Mouse (Mus musculus): ENCODE measurements at regions not wholly inside any gene's neighbourhood (a gene's known extent, or its start where the extent isn't known, plus 50 kb on each side); places are given as distances from the start of the nearest gene placed in this dataset.
A peak's percentile ranks its signal among the peaks of the same experiment; 100 is the strongest.
"Not testable (repeated sequence)": the region's sequence is repeated elsewhere in the genome, so short reads cannot be mapped to it uniquely, and the experiment has no call there.

DNA sequence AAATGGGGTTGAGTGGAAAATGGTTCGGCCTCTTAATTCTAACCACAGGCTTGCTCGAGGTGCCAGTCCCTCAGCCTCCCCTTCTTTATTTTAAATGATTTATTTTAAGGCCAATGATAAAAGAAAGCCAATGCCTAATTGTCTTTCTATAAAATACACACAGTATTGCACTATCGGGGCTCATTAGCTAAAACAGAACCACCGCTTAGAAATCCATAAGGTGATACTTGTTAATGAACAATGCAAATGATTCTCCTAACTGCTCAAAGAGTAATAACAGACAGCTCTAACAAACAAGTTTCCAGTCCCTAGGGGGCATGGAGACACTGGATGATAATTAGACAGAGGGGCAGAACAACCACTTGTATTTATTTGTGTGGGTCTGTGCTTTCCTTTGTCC, 58.8 kb downstream of the Emx2 start:
- no peak for DNase-seq
- intact Hi-C loops (cut with DNase I; ENCODE audit: low total_unique reads), result no loop called here

DNA sequence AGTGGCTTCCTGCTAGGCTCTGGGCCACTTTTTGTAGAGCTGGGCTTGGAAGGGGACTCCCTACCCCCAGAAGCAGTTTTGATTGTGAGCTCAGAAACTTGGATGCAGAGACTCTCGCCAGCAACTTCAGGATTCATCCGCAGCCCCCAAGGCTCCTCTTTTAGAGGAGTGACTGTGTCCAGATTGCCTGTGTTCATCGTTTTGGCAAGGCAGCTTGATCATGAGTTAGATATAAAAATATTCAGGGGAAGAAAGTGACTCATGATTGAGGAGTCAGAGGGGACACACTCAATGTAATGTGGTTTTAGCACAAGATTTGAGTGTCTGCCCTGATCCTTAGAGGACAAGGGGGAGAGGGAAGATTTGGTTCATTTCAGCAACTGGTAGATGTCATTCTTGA, 61.0 kb downstream of the Emx2 start:
- DNase-seq, result no peak
- intact Hi-C loops (cut with DNase I; ENCODE audit: low total_unique reads), result no loop called here

DNA sequence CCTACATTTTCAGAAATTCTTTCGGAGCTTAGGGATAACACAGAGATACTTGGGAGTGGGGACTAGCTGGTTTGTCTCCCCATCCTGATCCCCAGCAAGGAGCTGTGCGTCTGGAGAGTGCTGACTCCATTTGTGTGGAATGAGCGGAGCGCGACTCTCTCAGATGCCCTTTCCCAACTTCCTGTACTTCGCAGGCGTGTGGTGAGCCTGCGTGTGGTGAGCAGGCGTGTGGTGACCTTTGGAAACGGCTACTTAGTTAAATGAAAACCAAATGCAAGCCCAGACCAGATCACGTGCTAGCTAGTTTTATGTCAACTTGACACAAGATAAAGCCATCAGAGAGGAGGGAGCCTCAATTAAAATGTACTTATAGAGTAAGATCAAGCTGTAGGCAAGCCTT, 64.0 kb downstream of the Emx2 start:
- intact Hi-C loops (cut with DNase I; ENCODE audit: low total_unique reads), result no loop called here
- DNase-seq, result no peak

DNA sequence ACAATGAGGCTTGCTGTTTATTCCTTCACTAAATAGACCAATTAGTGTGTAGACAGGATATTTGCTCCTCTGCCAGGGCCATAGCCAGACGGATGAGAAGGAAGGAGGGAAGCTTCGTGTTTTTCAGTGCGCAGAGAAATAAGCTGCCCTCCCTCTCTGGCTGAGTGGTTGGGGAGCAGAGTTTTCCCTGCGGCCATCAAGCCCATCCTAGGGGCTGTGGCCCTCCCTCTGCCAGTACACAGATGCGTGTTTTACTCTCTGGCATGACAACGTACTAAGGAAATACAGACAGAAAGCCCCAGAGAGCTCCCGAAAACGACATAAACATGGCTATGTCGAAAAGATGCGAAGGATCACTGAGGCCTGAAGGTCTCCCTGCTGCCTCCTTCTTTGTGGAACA, 65.2 kb downstream of the Emx2 start:
- intact Hi-C loops (cut with DNase I; ENCODE audit: low total_unique reads), result no loop called here
- no peak for DNase-seq

DNA sequence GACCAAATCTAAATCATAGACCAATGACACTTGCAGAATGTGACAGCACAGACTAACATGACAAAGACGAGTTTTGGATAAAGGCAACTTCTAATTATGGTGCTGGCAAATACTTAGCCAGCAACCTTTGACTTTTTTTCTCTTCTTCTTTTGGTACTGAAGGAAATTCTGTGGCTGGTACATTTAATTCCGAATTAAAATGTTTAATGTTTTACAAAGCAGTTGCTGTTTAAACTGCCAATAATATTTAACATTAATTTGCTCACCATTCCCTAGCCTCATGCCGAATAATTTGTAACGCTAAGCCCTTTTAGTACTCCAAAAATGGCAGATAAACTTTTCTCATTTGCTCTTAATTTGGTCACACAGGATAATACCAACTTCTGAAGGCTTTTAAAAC, 105.9 kb downstream of the Emx2 start:
- intact Hi-C loops (cut with DNase I; ENCODE audit: low total_unique reads), result no loop called here
- no peak for DNase-seq

DNA sequence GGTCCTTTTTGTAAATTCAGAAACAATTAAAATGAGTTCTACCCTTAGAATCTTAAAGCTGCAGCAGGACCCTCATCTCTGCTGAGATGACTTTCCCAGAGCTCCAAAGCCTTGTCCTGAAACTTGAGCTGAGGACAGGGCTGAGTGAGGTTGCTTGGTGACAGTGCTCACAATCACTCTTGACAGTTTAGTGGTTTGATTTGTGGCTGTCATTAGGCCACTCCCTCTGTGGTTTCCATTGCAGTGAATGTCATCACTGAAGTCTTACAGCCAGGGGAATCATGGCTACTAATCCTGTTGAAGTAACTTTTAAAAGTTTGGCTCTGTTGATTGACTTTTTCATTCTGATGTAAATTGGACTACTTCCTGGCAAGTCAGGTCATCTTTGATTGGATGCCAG, 110.7 kb downstream of the Emx2 start:
- DNase-seq, result no peak
- intact Hi-C loops (cut with DNase I; ENCODE audit: low total_unique reads), result no loop called here

DNA sequence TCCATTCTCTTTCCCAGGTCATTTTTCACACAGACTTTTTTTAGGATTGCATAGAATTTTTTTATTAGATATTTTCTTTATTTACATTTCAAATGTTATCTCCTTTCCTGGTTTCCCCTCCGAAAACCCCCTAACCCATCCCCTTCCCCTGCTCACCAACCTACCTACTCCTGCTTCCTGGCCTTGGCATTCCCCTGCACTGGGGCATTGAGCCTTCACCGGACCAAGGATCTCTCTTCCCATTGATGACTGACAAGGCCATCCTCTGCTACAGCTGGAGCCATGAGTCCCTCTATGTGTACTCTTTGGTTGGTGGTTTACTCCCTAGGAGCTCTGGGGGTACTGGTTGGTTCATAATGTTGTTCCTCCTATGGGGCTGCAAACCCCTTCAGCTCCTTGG, 111.4 kb downstream of the Emx2 start:
- intact Hi-C loops (cut with DNase I; ENCODE audit: low total_unique reads); DNase-seq: not testable (repeated sequence)

DNA sequence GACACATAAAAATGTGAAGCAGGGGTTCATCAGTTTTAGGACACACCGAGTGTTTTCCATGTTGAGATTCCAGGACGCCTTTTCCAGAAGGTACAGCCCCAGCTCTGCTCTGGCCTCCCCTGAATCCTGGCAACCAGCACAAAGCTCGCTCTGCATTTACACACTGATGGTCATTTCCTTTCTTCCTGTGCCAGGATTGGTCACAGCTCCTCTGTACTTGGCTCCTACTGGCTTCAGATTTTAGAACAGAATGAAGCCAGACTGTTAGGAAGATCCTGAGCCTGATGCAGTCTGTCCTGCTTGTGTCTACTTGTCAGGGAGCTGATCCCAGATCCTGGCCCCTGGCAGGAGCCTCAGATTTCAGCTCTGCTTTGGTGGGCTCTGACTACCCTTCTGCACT, 116.2 kb downstream of the Emx2 start:
- intact Hi-C loops (cut with DNase I; ENCODE audit: low total_unique reads), result no loop called here
- no peak for DNase-seq

DNA sequence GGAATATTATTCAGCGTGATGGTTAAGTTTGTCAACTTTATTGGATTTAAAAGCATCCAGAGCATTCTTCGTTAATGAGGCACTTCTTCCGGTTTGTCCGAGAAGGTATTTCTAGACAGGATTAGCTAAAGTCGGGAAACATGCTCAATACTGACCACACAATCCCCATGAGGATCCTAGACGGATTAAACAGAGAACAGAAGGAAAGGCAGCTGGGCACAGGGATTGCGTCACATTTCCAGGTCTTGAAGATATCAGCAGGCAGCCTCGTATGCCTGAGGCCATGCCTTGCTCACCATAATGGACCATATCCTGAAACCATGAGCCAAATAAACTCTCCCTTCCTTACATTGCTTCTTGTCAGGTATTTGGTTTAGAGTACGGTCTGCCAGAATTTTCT, 119.7 kb downstream of the Emx2 start:
- intact Hi-C loops (cut with DNase I; ENCODE audit: low total_unique reads), result no loop called here

DNA sequence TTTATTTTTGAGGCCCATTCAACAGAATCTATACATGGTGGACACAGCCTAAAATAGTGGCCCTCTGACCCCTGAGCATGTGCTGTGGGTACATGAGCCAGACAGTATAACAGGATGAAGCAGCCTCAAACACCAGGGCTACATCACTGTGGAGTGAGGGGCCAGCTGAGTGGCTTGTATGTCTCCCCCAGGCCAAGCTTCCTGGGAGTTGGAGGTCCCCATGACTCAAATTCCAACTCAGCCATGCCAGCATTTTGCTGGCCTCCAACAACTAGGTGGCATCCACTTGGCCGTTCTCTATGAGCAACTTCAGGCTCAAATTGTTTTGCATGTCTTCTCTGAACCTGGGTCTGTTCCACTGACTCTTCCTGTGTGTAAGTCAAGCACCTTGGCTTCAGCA, 121.5 kb downstream of the Emx2 start:
- DNase-seq, result no peak
- intact Hi-C loops (cut with DNase I; ENCODE audit: low total_unique reads), result no loop called here

More for the DNA sequence above, 119.7 kb downstream of the Emx2 start:
- DNase-seq, result no peak

DNA sequence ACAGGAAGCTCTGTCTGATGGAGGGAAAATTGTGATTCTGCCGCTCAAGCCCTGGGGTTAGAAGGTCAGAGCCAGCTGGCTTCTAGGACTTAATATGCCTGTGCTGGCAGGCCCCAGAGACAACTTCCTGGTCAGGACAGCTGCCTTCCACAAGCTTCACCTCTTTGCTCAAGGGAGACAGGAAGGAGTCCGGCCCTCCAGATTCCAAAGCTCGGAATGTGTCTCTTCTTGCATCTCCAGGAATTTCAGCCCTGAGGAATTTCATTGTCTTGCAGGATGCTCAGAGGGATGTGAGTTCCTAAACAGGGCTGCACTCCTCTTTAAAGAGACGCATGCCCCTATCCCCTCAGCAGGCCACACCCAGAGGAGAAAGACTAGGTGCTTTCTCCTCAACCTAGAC, 127.7 kb downstream of the Emx2 start:
- no peak for DNase-seq
- intact Hi-C loops (cut with DNase I; ENCODE audit: low total_unique reads), result no loop called here

DNA sequence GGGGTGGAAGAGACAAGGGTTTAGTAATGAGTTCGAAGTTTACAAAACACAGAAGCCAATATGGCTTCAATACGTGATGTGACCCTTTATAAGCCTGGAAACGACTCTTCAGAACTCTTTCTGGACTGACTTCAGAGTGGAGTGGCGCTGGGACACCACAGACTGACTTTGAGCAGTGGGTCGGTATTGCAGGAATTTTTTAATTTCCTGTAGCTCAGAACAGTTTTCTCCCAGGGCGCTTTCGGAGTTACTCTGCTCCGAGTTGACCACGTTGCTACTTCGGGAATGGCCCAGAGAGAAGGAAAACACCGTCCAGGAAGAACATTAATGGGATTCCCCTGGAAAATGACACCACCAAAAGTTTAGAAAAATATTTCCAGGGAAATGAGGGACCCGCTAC, 129.1 kb downstream of the Emx2 start:
- intact Hi-C loops (cut with DNase I; ENCODE audit: low total_unique reads), result no loop called here
- no peak for DNase-seq

DNA sequence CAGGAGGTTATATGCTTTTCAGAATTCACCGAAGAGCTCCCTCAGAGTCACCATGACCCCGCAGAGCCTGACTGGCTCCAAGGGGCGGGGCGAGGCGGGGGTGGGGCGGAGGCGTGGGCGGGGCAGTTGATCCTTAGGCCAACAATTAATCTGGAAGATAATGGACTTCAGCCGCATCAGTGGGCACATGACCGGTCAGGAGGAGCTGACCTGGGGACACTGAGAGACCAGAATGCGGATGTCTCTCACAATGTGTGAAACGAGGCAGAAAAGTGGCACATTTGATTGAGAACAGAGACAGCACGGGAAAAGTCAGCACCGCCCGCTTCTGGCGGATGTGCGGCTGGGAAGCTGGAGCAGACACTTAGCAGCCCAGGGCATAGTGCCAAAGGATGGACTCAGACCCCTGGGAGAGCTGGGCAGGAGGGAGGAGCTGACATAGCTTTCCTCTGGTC, 129.9 kb downstream of the Emx2 start:
- intact Hi-C loops (cut with DNase I; ENCODE audit: low total_unique reads), result no loop called here
- DNase-seq, result peak; percentile 27

DNA sequence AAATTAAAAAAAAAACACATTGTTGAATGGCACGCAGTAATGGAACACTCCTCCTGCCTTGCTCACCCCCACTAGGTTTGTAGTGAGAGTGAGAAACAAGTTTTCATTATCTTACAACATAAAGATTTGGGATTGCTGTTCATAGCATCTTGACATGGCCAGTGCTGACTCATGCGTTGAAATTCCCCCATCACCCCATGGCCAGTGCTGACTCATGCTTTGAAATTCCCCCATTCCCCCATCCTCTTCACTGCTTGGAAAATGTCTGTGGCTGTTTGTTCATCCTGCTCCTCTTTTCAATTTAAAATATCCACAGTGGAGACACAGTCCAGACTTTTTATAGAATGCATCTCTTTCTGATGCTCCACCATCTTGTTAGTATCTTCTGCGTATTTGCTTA, 131.8 kb downstream of the Emx2 start:
- DNase-seq, result no peak
- intact Hi-C loops (cut with DNase I; ENCODE audit: low total_unique reads), result no loop called here

DNA sequence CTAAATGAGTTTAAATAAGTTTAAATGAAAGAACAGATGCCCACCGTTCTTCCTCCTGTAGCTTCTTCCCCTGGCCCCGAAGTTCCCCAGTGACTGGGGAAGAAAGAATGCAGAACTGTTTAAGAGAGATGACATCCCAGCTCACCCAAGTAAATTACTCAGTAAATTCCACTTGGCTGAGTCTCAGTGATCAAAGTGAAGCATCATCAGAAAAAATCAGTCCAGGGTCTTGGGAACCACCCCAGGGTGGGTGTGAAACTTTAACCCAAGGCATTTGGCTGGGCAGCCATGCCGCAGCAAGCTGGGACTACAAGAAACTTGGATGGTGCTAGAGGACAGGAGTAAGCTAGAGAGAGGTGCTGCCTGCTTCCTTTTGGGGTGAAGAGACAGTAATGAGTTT, 133.9 kb downstream of the Emx2 start:
- intact Hi-C loops (cut with DNase I; ENCODE audit: low total_unique reads), result no loop called here
- no peak for DNase-seq

DNA sequence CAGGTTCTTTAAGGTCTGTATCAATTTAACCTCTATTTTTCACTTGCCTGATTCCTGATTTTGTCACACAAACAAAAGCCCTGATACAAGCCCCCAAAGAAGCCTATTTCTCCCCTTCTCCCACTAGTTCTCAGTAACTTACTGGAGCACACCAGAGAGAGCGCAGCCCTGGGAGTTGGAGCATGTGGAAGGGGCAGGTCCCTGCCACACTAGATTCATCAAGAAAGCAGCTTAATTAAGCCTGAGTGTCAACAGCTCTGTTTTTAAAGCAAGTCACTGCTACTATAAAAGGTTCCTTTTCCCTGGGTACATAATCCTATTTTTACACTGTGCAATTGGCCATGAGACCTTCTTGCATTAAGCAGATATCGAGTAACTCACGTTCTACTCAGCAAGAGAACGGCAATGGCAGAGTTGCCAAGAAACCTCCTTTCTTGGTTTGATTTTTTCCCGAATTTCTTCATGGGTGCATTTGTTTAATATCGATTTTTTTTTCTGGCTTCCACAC, 166.2 kb downstream of the Emx2 start:
- DNase-seq, result no peak
- intact Hi-C loops (cut with DNase I; ENCODE audit: low total_unique reads), result no loop called here

DNA sequence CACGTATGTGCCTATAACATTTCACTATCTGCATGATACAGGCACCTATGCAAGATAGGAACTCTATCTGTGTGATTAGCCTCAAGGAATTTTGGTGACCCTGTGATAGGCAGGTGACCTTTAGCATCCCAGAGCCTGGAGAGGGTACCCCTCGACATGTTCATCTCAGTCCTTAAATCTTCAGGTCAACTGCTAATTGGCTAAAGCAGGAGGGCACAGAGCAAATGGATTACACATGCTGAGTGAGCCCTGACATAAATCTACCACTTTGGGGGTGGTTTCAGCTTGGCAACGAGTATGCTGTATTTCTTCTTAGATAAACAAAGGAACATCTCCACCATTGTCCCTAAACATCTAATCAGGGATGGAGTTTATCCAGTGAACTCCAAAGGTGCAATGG, 169.5 kb downstream of the Emx2 start:
- no peak for DNase-seq
- intact Hi-C loops (cut with DNase I; ENCODE audit: low total_unique reads), result no loop called here

DNA sequence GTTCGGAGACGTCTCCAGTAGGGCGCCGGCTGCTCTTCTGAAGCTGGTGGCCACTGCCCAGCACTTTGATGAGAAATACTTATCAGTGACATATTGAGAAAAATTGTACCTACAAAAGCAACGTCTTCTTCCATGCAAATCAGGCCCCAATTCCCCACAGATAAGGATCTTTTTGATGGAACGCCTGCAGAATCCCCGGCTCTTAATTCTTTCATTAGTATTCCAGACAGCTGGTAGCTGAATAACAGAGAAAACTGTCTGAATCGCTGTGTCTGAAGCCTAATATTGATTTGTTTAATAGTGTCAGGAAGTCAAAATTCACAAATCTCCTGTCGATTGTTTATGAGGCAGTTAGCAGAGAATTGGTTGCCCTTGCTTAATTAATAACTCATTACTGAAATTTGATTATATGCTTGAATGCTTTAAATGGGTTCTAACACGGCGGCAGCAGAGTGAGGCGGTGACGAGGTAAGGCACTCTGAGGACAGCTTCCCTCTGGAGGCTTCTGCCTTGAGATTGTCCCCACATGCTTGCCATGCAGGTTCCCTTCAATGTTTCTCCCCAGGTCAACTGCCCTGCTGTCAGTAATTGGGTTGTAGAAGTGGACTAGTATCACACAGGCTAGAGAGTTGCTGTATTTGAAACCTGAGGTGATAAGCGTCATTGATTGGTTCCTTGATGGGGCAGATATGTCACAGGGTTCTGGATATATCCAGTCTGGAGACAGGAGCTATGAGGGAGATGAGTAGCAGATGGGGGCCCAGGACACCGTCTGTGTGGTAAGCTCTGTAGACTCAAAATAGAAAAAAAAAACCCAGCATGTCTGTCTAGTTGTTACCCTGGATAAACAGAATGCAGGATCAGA, 170.4 kb downstream of the Emx2 start:
- DNase-seq, result no peak
- intact Hi-C loops (cut with DNase I; ENCODE audit: low total_unique reads), result no loop called here

DNA sequence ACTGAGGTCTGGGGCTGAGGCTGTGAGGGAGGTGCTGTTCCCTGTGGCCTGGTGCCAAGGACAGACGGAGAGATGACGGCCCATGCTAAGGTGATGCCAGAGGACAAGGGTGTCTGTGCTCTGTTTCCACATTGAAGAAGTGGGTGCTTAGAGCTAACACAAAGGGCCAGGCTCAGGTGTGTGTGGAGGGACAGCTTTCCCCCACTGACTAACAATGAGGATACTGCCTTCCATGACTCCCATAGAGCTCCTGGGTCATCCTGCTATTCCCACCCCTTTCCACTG, 170.9 kb downstream of the Emx2 start:
- no peak for DNase-seq
- intact Hi-C loops (cut with DNase I; ENCODE audit: low total_unique reads), result no loop called here

DNA sequence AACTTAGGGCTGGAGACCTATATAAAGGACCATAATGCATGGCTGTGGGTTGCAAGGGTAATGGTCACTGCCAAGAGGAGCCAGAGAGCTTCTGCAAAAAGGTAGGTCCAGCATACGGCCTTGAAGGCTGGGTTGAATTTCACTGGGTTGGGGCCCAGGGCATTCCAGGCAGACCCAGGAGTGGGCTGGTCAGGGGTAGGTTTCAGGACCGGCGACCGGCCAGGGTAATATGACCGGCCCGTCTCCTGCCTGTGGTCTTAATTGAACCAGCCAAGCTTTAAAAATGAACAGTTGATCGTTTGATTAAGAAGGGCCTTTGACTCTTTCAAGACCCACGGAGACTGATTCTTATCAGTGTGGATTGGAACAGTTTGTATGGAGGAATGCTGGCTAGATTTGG, 171.9 kb downstream of the Emx2 start:
- no peak for DNase-seq
- intact Hi-C loops (cut with DNase I; ENCODE audit: low total_unique reads), result no loop called here

DNA sequence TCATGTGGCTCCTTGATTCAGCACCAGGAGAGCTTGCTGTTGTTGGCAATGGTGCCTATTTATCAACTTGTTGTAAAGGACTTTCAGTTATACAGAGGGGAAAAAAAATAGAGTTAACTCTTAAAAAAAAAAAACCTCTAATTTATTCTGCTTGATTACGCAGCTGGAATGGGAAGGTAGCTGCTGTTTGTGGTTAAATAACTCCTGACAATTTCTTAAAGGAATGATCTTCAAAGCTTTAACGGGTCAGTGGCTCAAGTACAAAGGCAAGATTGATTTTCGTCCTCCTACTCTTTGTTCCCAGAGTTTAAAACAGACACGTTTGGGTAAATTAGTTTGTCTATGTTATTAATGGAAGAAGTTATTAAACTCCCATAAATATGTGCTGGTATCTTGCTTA, 172.5 kb downstream of the Emx2 start:
- DNase-seq, result no peak
- intact Hi-C loops (cut with DNase I; ENCODE audit: low total_unique reads), result no loop called here

DNA sequence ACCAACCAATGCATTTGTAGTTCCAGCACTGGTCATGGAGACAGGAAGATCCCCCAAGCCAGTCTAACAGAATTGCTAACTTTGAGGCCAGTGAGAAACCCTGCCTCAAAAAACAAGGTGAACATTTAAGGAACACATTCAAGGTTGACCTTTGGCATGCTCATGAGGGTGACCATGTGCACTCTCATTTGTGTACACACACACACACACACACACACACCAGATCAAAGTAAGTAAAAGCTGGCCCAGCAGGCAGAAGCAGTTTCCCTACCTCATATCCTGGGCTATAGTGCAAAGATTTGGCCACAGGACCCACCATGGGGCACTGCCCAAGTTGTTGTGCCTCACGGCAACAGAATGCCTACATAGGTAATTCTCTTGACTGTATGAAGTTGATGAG, 173.4 kb downstream of the Emx2 start:
- no peak for DNase-seq
- intact Hi-C loops (cut with DNase I; ENCODE audit: low total_unique reads), result no loop called here

All from gastrocnemius, postnatal 14 days (tissue).